Mouse (Mus musculus) MEL (cell line): ENCODE results near the gene Apol7a. TPM values are rescaled to one million over a fixed set of nuclear protein-coding genes. Genes with fewer than 3 reads are reported as not detected.

Experiments
- DNase-seq: peaks from one replicate; pipeline ENCODE4 v3.0.0; 2011; ENCODE audit warnings: low read depth, low spot score
- H3K27ac ChIP-seq: 2 replicates; pipeline ENCODE4 v1.5.1; 2012; ENCODE audit warnings: low read depth, mild to moderate bottlenecking, control low read depth, low read length, moderate library complexity; ENCODE audit not compliant: control insufficient read depth
- H3K27me3 ChIP-seq, 2 experiments: fragments of 150-350 bp in 1 of 2; sonication (generic) in 1 of 2; 2 replicates each; pipeline ENCODE4 v1.6.1; 2012; ENCODE audit warnings: low read length in 2 of 2, mild to moderate bottlenecking in 2 of 2, improper control_type of control experiment in 1 of 2, moderate library complexity in 1 of 2; ENCODE audit not compliant: insufficient read depth in 2 of 2, control insufficient read depth in 1 of 2
- H3K36me3 ChIP-seq, 2 experiments: 2 replicates each; pipeline ENCODE4 v1.6.1; 2012 to 2014; ENCODE audit warnings: low read length in 2 of 2, improper control_type of control experiment in 1 of 2, inconsistent platforms in 1 of 2, mild to moderate bottlenecking in 1 of 2; ENCODE audit not compliant: insufficient read depth in 2 of 2, control insufficient read depth in 1 of 2
- H3K4me1 ChIP-seq, 2 experiments: fragments of 150-350 bp in 1 of 2; sonication (generic) in 1 of 2; 2 replicates each; pipeline ENCODE4 v1.6.1; 2012; ENCODE audit warnings: low read length in 2 of 2, improper control_type of control experiment in 1 of 2, mild to moderate bottlenecking in 1 of 2; ENCODE audit not compliant: insufficient read depth in 2 of 2, control insufficient read depth in 1 of 2
- H3K4me3 ChIP-seq, 2 experiments: fragments of 150-350 bp in 1 of 2; sonication (generic) in 1 of 2; 2 replicates each; pipeline ENCODE4 v1.5.1; 2012; ENCODE audit warnings: low read depth in 2 of 2, low read length in 2 of 2, mild to moderate bottlenecking in 2 of 2, moderate library complexity in 2 of 2, control low read depth in 1 of 2, improper control_type of control experiment in 1 of 2; ENCODE audit not compliant: control insufficient read depth in 1 of 2, insufficient read depth in 1 of 2
- H3K79me2 ChIP-seq: 2 replicates; pipeline ENCODE4 v1.6.1; 2012; ENCODE audit warnings: mild to moderate bottlenecking, low read length, moderate library complexity; ENCODE audit not compliant: control insufficient read depth, poor library complexity, insufficient read depth
- H3K9ac ChIP-seq: 2 replicates; pipeline ENCODE4 v1.6.1; 2012; ENCODE audit warnings: low read depth, mild to moderate bottlenecking, control low read depth, low read length, moderate library complexity; ENCODE audit not compliant: control insufficient read depth, poor library complexity, severe bottlenecking
- H3K9me3 ChIP-seq: fragments of 150-350 bp; sonication (generic); replicated peaks from 2 replicates; pipeline ENCODE4 v1.6.1; 2012; ENCODE audit warnings: mild to moderate bottlenecking, low read length, improper control_type of control experiment, moderate library complexity; ENCODE audit not compliant: insufficient read depth
- BHLHE40 ChIP-seq: IDR thresholded peaks from 2 replicates; pipeline ENCODE4 v1.6.1; 2012; ENCODE audit warnings: low read depth, mild to moderate bottlenecking, inconsistent platforms, low read length, improper control_type of control experiment, borderline replicate concordance
- CHD1 ChIP-seq: IDR thresholded peaks from 2 replicates; pipeline ENCODE4 v1.6.1; 2012; ENCODE audit warnings: low read depth, mild to moderate bottlenecking, inconsistent platforms, low read length, improper control_type of control experiment
- CHD2 ChIP-seq: IDR thresholded peaks from 2 replicates; pipeline ENCODE4 v1.6.1; 2011; ENCODE audit warnings: low read length, improper control_type of control experiment
- E2F4 ChIP-seq: IDR thresholded peaks from 2 replicates; pipeline ENCODE4 v1.6.1; 2011; ENCODE audit warnings: low read depth, low read length, improper control_type of control experiment, borderline replicate concordance
- EP300 ChIP-seq, 2 experiments: IDR thresholded peaks; 2 replicates each; pipeline ENCODE4 v1.6.1; 2011; ENCODE audit warnings: improper control_type of control experiment in 2 of 2, low read length in 2 of 2, low read depth in 1 of 2, mild to moderate bottlenecking in 1 of 2
- GABPA ChIP-seq: IDR thresholded peaks from 2 replicates; pipeline ENCODE4 v1.6.1; 2012; ENCODE audit warnings: low read depth, mild to moderate bottlenecking, inconsistent platforms, low read length, improper control_type of control experiment, moderate library complexity
- GATA1 ChIP-seq: IDR thresholded peaks from 2 replicates; pipeline ENCODE4 v1.6.1; 2011; ENCODE audit warnings: low read depth, low read length, improper control_type of control experiment
- HCFC1 ChIP-seq: IDR thresholded peaks from 2 replicates; pipeline ENCODE4 v1.6.1; 2012; ENCODE audit warnings: low read depth, mild to moderate bottlenecking, inconsistent platforms, low read length, improper control_type of control experiment, moderate library complexity
- KAT2A ChIP-seq: conservative IDR thresholded peaks from 2 replicates; pipeline ENCODE4 v1.6.1; 2012; ENCODE audit warnings: low read depth, low read length, improper control_type of control experiment, inconsistent platforms
- MAX ChIP-seq: IDR thresholded peaks from 2 replicates; pipeline ENCODE4 v1.6.1; 2011; ENCODE audit warnings: low read length, improper control_type of control experiment
- MEF2A ChIP-seq: IDR thresholded peaks from 2 replicates; pipeline ENCODE4 v1.6.1; 2014; ENCODE audit warnings: low read depth, mild to moderate bottlenecking, inconsistent platforms, low read length, improper control_type of control experiment; ENCODE audit not compliant: poor library complexity, insufficient replicate concordance, severe bottlenecking; ENCODE audit errors: extremely low read depth
- MXI1 ChIP-seq: IDR thresholded peaks from 2 replicates; pipeline ENCODE4 v1.6.1; 2011; ENCODE audit warnings: mild to moderate bottlenecking, low read depth, low read length, improper control_type of control experiment
- MYB ChIP-seq: IDR thresholded peaks from 2 replicates; pipeline ENCODE4 v1.6.1; 2011; ENCODE audit warnings: mild to moderate bottlenecking, low read depth, low read length, improper control_type of control experiment
- MYC ChIP-seq: IDR thresholded peaks from 2 replicates; pipeline ENCODE4 v1.6.1; 2011; ENCODE audit warnings: low read depth, mild to moderate bottlenecking, low read length, improper control_type of control experiment, moderate library complexity
- NRF1 ChIP-seq: IDR thresholded peaks from 2 replicates; pipeline ENCODE4 v1.6.1; 2014; ENCODE audit warnings: low read depth, mild to moderate bottlenecking, inconsistent platforms, low read length, improper control_type of control experiment, moderate library complexity; ENCODE audit not compliant: poor library complexity, insufficient read depth, severe bottlenecking
- POLR2AphosphoS5 ChIP-seq: IDR thresholded peaks from 2 replicates; pipeline ENCODE4 v1.6.1; 2012; ENCODE audit warnings: low read depth, borderline replicate concordance, mild to moderate bottlenecking, inconsistent platforms, low read length, moderate library complexity, mixed read lengths
- RCOR1 ChIP-seq: IDR thresholded peaks from 2 replicates; pipeline ENCODE4 v1.6.1; 2012; ENCODE audit warnings: low read depth, mild to moderate bottlenecking, inconsistent platforms, low read length, improper control_type of control experiment
- SMC3 ChIP-seq: IDR thresholded peaks from 2 replicates; pipeline ENCODE4 v1.6.1; 2011; ENCODE audit warnings: low read depth, low read length, improper control_type of control experiment
- TAL1 ChIP-seq: IDR thresholded peaks from 2 replicates; pipeline ENCODE4 v1.6.1; 2012; ENCODE audit warnings: mild to moderate bottlenecking, inconsistent platforms, low read length, moderate library complexity, mixed read lengths
- TCF12 ChIP-seq: IDR thresholded peaks from 2 replicates; pipeline ENCODE4 v1.6.1; 2014; ENCODE audit warnings: low read depth, mild to moderate bottlenecking, inconsistent platforms, low read length, improper control_type of control experiment, moderate library complexity
- UBTF ChIP-seq: IDR thresholded peaks from 2 replicates; pipeline ENCODE4 v1.6.1; 2012; ENCODE audit warnings: low read depth, mild to moderate bottlenecking, inconsistent platforms, low read length, improper control_type of control experiment, moderate library complexity, borderline replicate concordance; ENCODE audit not compliant: insufficient read depth
- USF1 ChIP-seq: IDR thresholded peaks from 2 replicates; pipeline ENCODE4 v1.6.1; 2014; ENCODE audit warnings: low read depth, mild to moderate bottlenecking, inconsistent platforms, low read length, improper control_type of control experiment, moderate library complexity
- ZKSCAN1 ChIP-seq: IDR thresholded peaks from 2 replicates; pipeline ENCODE4 v1.6.1; 2012; ENCODE audit warnings: low read depth, mild to moderate bottlenecking, inconsistent platforms, low read length, improper control_type of control experiment, moderate library complexity
- ZNF384 ChIP-seq: IDR thresholded peaks from 2 replicates; pipeline ENCODE4 v1.6.1; 2012; ENCODE audit warnings: low read depth, mild to moderate bottlenecking, inconsistent platforms, low read length, improper control_type of control experiment
- polyA plus RNA-seq, 2 experiments: library from polyadenylated mRNA; stranded (reverse) in 1 of 2; unstranded in 1 of 2; fragments of >175 nt in 1 of 2; fragments of >200 nt in 1 of 2; gene quantifications; 2 replicates each; pipeline versions ENCODE4 v1.2.1 to v1.2.4; 2012; ENCODE audit warnings: low replicate concordance in 2 of 2, low read depth in 1 of 2; ENCODE audit not compliant: insufficient read length in 2 of 2, insufficient read depth in 1 of 2, missing spikeins in 1 of 2
- total RNA-seq: library from RNA; depleted of rRNA; stranded (reverse); fragments of 300-350 nt; gene quantifications from 2 replicates; pipeline ENCODE4 v1.2.3, GENCODE M21; 2012

Gene Apol7a
- total and polyA plus RNA-seq, 3 experiments: not detected

- DNase-seq: no peak
- Histone ChIP-seq H3K36me3 (no peaks in the 10 kb centered on the region), H3K9ac (no peak overlapping the region), H3K27me3 (no peaks in the 10 kb centered on the region; a peak in 1 of 4 replicates), H3K9me3 (no peaks in the 10 kb centered on the region), H3K79me2 (no peaks in the 10 kb centered on the region), H3K4me3 (no peak overlapping the region)
- no peak for TF ChIP-seq CHD2
- TF ChIP-seq UBTF: no peak
- no peak for TF ChIP-seq MYB
- no peak for TF ChIP-seq MAX
- TF ChIP-seq HCFC1: no peak
- TF ChIP-seq, all 39 proteins: peak for 0
- H3K27ac ChIP-seq: no peak overlapping the region
- no peaks in the 10 kb centered on the region for H3K4me1 ChIP-seq
These were observed 58.3 kb downstream of the Apol7a start for GRCm38 (mm10) chr15:77340581-77340980.

DNA sequence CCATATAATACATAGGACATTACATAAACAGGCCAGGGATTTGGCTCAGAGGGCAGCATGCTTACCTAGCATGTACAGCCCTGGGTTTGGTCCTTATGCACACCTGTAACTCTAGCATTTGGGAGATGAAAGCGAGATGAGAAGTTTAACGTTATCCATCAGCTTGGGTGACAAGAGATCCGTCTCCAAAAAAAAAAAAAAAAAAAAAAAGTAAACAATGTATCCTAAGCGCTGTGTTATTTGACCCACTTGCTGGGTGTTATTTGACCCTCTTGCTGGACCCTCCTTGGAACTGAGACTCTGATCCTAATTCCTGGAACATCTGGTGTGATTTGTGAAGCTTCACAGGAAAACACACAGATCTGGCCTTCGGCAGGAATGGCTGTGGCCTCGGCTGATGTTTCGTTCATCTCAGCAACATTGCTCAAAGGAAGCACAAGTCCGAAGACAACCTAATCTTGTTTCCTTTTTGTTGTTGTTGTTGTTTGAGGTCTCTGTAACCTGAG lies 59.9 kb downstream of the Apol7a start:
- Histone ChIP-seq H3K4me3 (no peak overlapping the region), H3K9me3 (no peaks in the 10 kb centered on the region), H3K9ac (no peak overlapping the region), H3K27ac (no peak overlapping the region), H3K79me2 (no peaks in the 10 kb centered on the region), H3K27me3 (no peaks in the 10 kb centered on the region; a peak in 1 of 4 replicates), H3K4me1 (peaks cover 0 to 6% of the 10 kb centered on the region in 2 experiments; a peak in 2 of 4 replicates), H3K36me3 (no peaks in the 10 kb centered on the region)
- no peak for DNase-seq
- TF ChIP-seq GATA1 (no peak), ZKSCAN1 (no peak), TAL1 (no peak), NRF1 (no peak), KAT2A (no peak), UBTF (no peak), MAX (no peak), CHD1 (no peak), USF1 (no peak), MEF2A (no peak), POLR2AphosphoS5 (no peak)

GRCm38 (mm10) chr15:77338451-77338850 lies 60.5 kb downstream of the Apol7a start:
- H3K4me1 ChIP-seq: peaks cover 0 to 9% of the 10 kb centered on the region in 2 experiments; a peak in 2 of 4 replicates
- H3K4me3 ChIP-seq: no peak overlapping the region
- no peak overlapping the region for H3K27ac ChIP-seq
- no peaks in the 10 kb centered on the region for H3K36me3 ChIP-seq
- no peak for DNase-seq
- no peak for TF ChIP-seq TCF12
- no peak for TF ChIP-seq SMC3
- no peak for TF ChIP-seq MXI1
- TF ChIP-seq MEF2A: no peak
- no peak for TF ChIP-seq GATA1
- TF ChIP-seq GABPA: no peak
- TF ChIP-seq ZKSCAN1: no peak
- no peak for TF ChIP-seq HCFC1
- TF ChIP-seq KAT2A: no peak
- TF ChIP-seq MAX: no peak
- no peak for TF ChIP-seq E2F4
- TF ChIP-seq BHLHE40: no peak
- no peak for TF ChIP-seq USF1
- TF ChIP-seq CHD2: no peak
- no peak for TF ChIP-seq ZNF384
- TF ChIP-seq MYC: no peak
- TF ChIP-seq RCOR1: no peak
- TF ChIP-seq EP300 (IDR thresholded peaks at IDR 0.05; ENCODE audit: low read depth in 1 of 2, low read length in 2 of 2): no peak
- no peaks in the 10 kb centered on the region; a peak in 1 of 4 replicates for H3K27me3 ChIP-seq
- H3K79me2 ChIP-seq: no peaks in the 10 kb centered on the region
- no peak overlapping the region for H3K9ac ChIP-seq
- H3K9me3 ChIP-seq: no peaks in the 10 kb centered on the region
